Mouse (Mus musculus) gastrocnemius, postnatal 36 days (tissue): ENCODE results near the gene Elmo2. TPM values are rescaled to one million over a fixed set of nuclear protein-coding genes. Genes with fewer than 3 reads are reported as not detected.

Source experiments
- DNase-seq, 2 experiments: peaks; one replicate each; pipeline ENCODE4 v3.0.0; 2022
- intact Hi-C: fragments of 180-260 bp; cut with DNase I; formaldehyde crosslinking; loops from one replicate; pipeline ENCODE4 v1.15.1; 2025
- total RNA-seq, 2 experiments: library from RNA; stranded (reverse); gene quantifications; 2 replicates each; pipeline ENCODE4 v1.2.3; 2021

Elmo2 gene
- total RNA-seq, 2 experiments from 2014 or later = 12.2 to 14.5 TPM

- intact Hi-C loops = no loop called here
- DNase-seq = peak in 1 of 2 experiments; percentile 32
Measured at GRCm38 (mm10) chr2:165325521-165326303, 567 bp downstream of the Elmo2 start.

- intact Hi-C loops = no loop called here
- DNase-seq = no peak
Measured at GRCm38 (mm10) chr2:165323928-165324327, 2.4 kb downstream of the Elmo2 start.

GRCm38 (mm10) chr2:165323484-165323883 is 2.8 kb downstream of the Elmo2 start:
- intact Hi-C loops = no loop called here
- no peak for DNase-seq

GRCm38 (mm10) chr2:165321981-165322735 is 4.1 kb downstream of the Elmo2 start:
- DNase-seq = no peak
- intact Hi-C loops = no loop called here

- no peak for DNase-seq
- intact Hi-C loops = no loop called here
Measured at GRCm38 (mm10) chr2:165321381-165321888, 4.8 kb downstream of the Elmo2 start.

- intact Hi-C loops = no loop called here
- no peak for DNase-seq
Measured at GRCm38 (mm10) chr2:165320531-165321150, 5.6 kb downstream of the Elmo2 start.

- DNase-seq = no peak
- intact Hi-C loops = no loop called here
Measured at GRCm38 (mm10) chr2:165319503-165319902, 6.8 kb downstream of the Elmo2 start.

GRCm38 (mm10) chr2:165318941-165319340 is 7.3 kb downstream of the Elmo2 start:
- DNase-seq = no peak
- intact Hi-C loops = no loop called here

GRCm38 (mm10) chr2:165317621-165318263 is 8.5 kb downstream of the Elmo2 start:
- no peak for DNase-seq
- intact Hi-C loops = no loop called here

- DNase-seq = no peak
- intact Hi-C loops = no loop called here
Measured at GRCm38 (mm10) chr2:165316837-165317473, 9.3 kb downstream of the Elmo2 start.

- DNase-seq = no peak
- intact Hi-C loops = no loop called here
Measured at GRCm38 (mm10) chr2:165316204-165316603, 10.1 kb downstream of the Elmo2 start.

GRCm38 (mm10) chr2:165314197-165314596 is 12.1 kb downstream of the Elmo2 start:
- no peak for DNase-seq

GRCm38 (mm10) chr2:165312381-165312780 is 13.9 kb downstream of the Elmo2 start:
- DNase-seq = no peak

More at GRCm38 (mm10) chr2:165314197-165314596, 12.1 kb downstream of the Elmo2 start:
- intact Hi-C loops = no loop called here

GRCm38 (mm10) chr2:165311577-165311976 is 14.7 kb downstream of the Elmo2 start:
- no peak for DNase-seq
- intact Hi-C loops = no loop called here

More at GRCm38 (mm10) chr2:165312381-165312780, 13.9 kb downstream of the Elmo2 start:
- intact Hi-C loops = no loop called here

- intact Hi-C loops = no loop called here
Measured at GRCm38 (mm10) chr2:165310818-165311425, 15.4 kb downstream of the Elmo2 start.

GRCm38 (mm10) chr2:165307801-165308200 is 18.5 kb downstream of the Elmo2 start:
- DNase-seq = no peak
- intact Hi-C loops = no loop called here

More at GRCm38 (mm10) chr2:165310818-165311425, 15.4 kb downstream of the Elmo2 start:
- DNase-seq = no peak

GRCm38 (mm10) chr2:165305438-165305837 is 20.8 kb downstream of the Elmo2 start:
- intact Hi-C loops = no loop called here
- DNase-seq = no peak

GRCm38 (mm10) chr2:165304819-165305218 is 21.5 kb downstream of the Elmo2 start:
- intact Hi-C loops = no loop called here
- DNase-seq = no peak

- DNase-seq = no peak
- intact Hi-C loops = no loop called here
Measured at GRCm38 (mm10) chr2:165303354-165304012, 22.8 kb downstream of the Elmo2 start.
